Mouse (Mus musculus) cerebellum, postnatal 36 days (tissue): ENCODE measurements around the gene Nos1.
"Not testable (repeated sequence)": the region's sequence is repeated elsewhere in the genome, so short reads cannot be mapped to it uniquely, and the experiment has no call there.

Experiments used
- DNase-seq, 2 experiments: peaks; one replicate each; pipeline ENCODE4 v3.0.0; 2021 to 2022; ENCODE audit warnings: mixed read lengths in 2 of 2

The Nos1 gene

GRCm38 (mm10) chr5:117840203-117840602 is 59.4 kb downstream of the Nos1 start:
- DNase-seq = no peak

GRCm38 (mm10) chr5:117840988-117841387 is 60.2 kb downstream of the Nos1 start:
- DNase-seq = no peak

- DNase-seq = peak; percentile 62 to 73
Measured at GRCm38 (mm10) chr5:117841651-117842347, 61.0 kb downstream of the Nos1 start.

GRCm38 (mm10) chr5:117842699-117843098 is 61.9 kb downstream of the Nos1 start:
- DNase-seq = peak; percentile 23 to 28

GRCm38 (mm10) chr5:117844611-117845010 is 63.8 kb downstream of the Nos1 start:
- no peak for DNase-seq

- no peak for DNase-seq
Measured at GRCm38 (mm10) chr5:117850474-117850873, 69.6 kb downstream of the Nos1 start.

- DNase-seq = no peak
Measured at GRCm38 (mm10) chr5:117853741-117854140, 72.9 kb downstream of the Nos1 start.

GRCm38 (mm10) chr5:117864588-117865300 is 83.9 kb downstream of the Nos1 start:
- DNase-seq = peak; percentile 78 to 83

- no peak for DNase-seq
Measured at GRCm38 (mm10) chr5:117865876-117866275, 85.0 kb downstream of the Nos1 start.

GRCm38 (mm10) chr5:117871614-117872013 is 90.8 kb downstream of the Nos1 start:
- DNase-seq = no peak

- peak; percentile 78 to 87 for DNase-seq
Measured at GRCm38 (mm10) chr5:117873807-117874206, 93.0 kb downstream of the Nos1 start.

- DNase-seq = no peak
Measured at GRCm38 (mm10) chr5:117874236-117874635, 93.4 kb downstream of the Nos1 start.

GRCm38 (mm10) chr5:117879136-117879535 is 98.3 kb downstream of the Nos1 start:
- DNase-seq = no peak

GRCm38 (mm10) chr5:117880916-117881555 is 100.2 kb downstream of the Nos1 start:
- DNase-seq = peak; percentile 68 to 70

GRCm38 (mm10) chr5:117882411-117882810 is 101.6 kb downstream of the Nos1 start:
- DNase-seq = not testable (repeated sequence)

GRCm38 (mm10) chr5:117884991-117885390 is 104.2 kb downstream of the Nos1 start:
- no peak for DNase-seq

GRCm38 (mm10) chr5:117888126-117888525 is 107.3 kb downstream of the Nos1 start:
- DNase-seq = no peak

GRCm38 (mm10) chr5:117888946-117889345 is 108.1 kb downstream of the Nos1 start:
- no peak for DNase-seq

GRCm38 (mm10) chr5:117889571-117889970 is 108.7 kb downstream of the Nos1 start:
- peak; percentile 95 to 97 for DNase-seq

- DNase-seq = no peak
Measured at GRCm38 (mm10) chr5:117890871-117891270, 110.0 kb downstream of the Nos1 start.

- no peak for DNase-seq
Measured at GRCm38 (mm10) chr5:117891545-117891944, 110.7 kb downstream of the Nos1 start.

- no peak for DNase-seq
Measured at GRCm38 (mm10) chr5:117894050-117894449, 113.2 kb downstream of the Nos1 start.

GRCm38 (mm10) chr5:117898055-117898806 is 117.4 kb downstream of the Nos1 start:
- DNase-seq = no peak
